Mouse (Mus musculus) heart, postnatal 14 days (tissue): ENCODE data around the gene Tmem260. TPM values are rescaled to one million over a fixed set of nuclear protein-coding genes. Genes with fewer than 3 reads are reported as not detected.
"Not testable (repeated sequence)": the region's sequence is repeated elsewhere in the genome, so short reads cannot be mapped to it uniquely, and the experiment has no call there.

Experiments
- DNase-seq, 2 experiments: peaks; one replicate each; pipeline ENCODE4 v3.0.0; 2021 to 2022
- intact Hi-C: fragments of 180-260 bp; cut with DNase I; formaldehyde crosslinking; loops from one replicate; pipeline ENCODE4 v1.15.1; 2025
- total RNA-seq, 2 experiments: library from RNA; stranded (reverse); gene quantifications; 2 replicates each; pipeline ENCODE4 v1.2.3; 2021

The Tmem260 gene
- total RNA-seq, 2 experiments from 2014 or later = 11.9 to 12.0 TPM

- intact Hi-C loops = no loop called here
- DNase-seq = no peak
Observed at GRCm38 (mm10) chr14:48475370-48475769, 29.4 kb downstream of the Tmem260 start.

- intact Hi-C loops, DNase-seq: not testable (repeated sequence)
Observed at GRCm38 (mm10) chr14:48475834-48476233, 29.9 kb downstream of the Tmem260 start.

GRCm38 (mm10) chr14:48476278-48476677 is 30.4 kb downstream of the Tmem260 start:
- intact Hi-C loops = no loop called here
- DNase-seq = no peak

GRCm38 (mm10) chr14:48481591-48481990 is 35.7 kb downstream of the Tmem260 start:
- intact Hi-C loops = no loop called here
- DNase-seq = no peak

- intact Hi-C loops = no loop called here
- no peak for DNase-seq
Observed at GRCm38 (mm10) chr14:48482762-48483161, 36.8 kb downstream of the Tmem260 start.

- DNase-seq = peak; percentile 30 to 57
- intact Hi-C loops = loop anchor here (1.0 kb wide), 1 partner anchor 124 kb away; no protein-coding TSS in a partner anchor
Observed at GRCm38 (mm10) chr14:48493896-48494295, 48.0 kb downstream of the Tmem260 start.

GRCm38 (mm10) chr14:48502573-48502972 is 56.6 kb downstream of the Tmem260 start:
- no peak for DNase-seq
- intact Hi-C loops = no loop called here

GRCm38 (mm10) chr14:48503691-48504565 is 58.0 kb downstream of the Tmem260 start:
- intact Hi-C loops = no loop called here
- DNase-seq = no peak

GRCm38 (mm10) chr14:48504566-48504950 is 58.6 kb downstream of the Tmem260 start:
- DNase-seq = no peak
- intact Hi-C loops = no loop called here

GRCm38 (mm10) chr14:48505606-48506005 is 59.7 kb downstream of the Tmem260 start:
- DNase-seq = no peak
- intact Hi-C loops = no loop called here

GRCm38 (mm10) chr14:48507376-48507775 is 61.5 kb downstream of the Tmem260 start:
- no peak for DNase-seq
- intact Hi-C loops = no loop called here

- DNase-seq = no peak
- intact Hi-C loops = no loop called here
Observed at GRCm38 (mm10) chr14:48509131-48509530, 63.2 kb downstream of the Tmem260 start.

- intact Hi-C loops = no loop called here
- no peak for DNase-seq
Observed at GRCm38 (mm10) chr14:48513098-48513823, 67.3 kb downstream of the Tmem260 start.

GRCm38 (mm10) chr14:48513824-48514493 is 68.0 kb downstream of the Tmem260 start:
- no peak for DNase-seq
- intact Hi-C loops = no loop called here

- intact Hi-C loops = no loop called here
Observed at GRCm38 (mm10) chr14:48514620-48515019, 68.7 kb downstream of the Tmem260 start.

GRCm38 (mm10) chr14:48515538-48515937 is 69.6 kb downstream of the Tmem260 start:
- DNase-seq = no peak
- intact Hi-C loops = no loop called here

More at GRCm38 (mm10) chr14:48514620-48515019, 68.7 kb downstream of the Tmem260 start:
- no peak for DNase-seq

GRCm38 (mm10) chr14:48523361-48523760 is 77.4 kb downstream of the Tmem260 start:
- DNase-seq = no peak
- intact Hi-C loops = loop anchor here (5.0 kb wide), 1 partner anchor 594 kb away; no protein-coding TSS in a partner anchor

GRCm38 (mm10) chr14:48524135-48524534 is 78.2 kb downstream of the Tmem260 start:
- peak; percentile 15 to 45 for DNase-seq
- intact Hi-C loops = loop anchor here (2.0 to 5.0 kb wide), 2 partner anchors 463 to 593 kb away; no protein-coding TSS in a partner anchor

GRCm38 (mm10) chr14:48525055-48525454 is 79.1 kb downstream of the Tmem260 start:
- DNase-seq = no peak
- intact Hi-C loops = loop anchor here (2.0 kb wide), 1 partner anchor 462 kb away; no protein-coding TSS in a partner anchor

GRCm38 (mm10) chr14:48530629-48531028 is 84.7 kb downstream of the Tmem260 start:
- intact Hi-C loops = no loop called here
- no peak for DNase-seq
